Mouse (Mus musculus) olfactory bulb, adult 2 months (tissue): ENCODE measurements around the gene Negr1. TPM values are rescaled to one million over a fixed set of nuclear protein-coding genes. Genes with fewer than 3 reads are reported as not detected.

Experiments
- H3K27ac ChIP-seq: fragments of 200-500 bp; 2 replicates; pipeline ENCODE4 v1.5.1; 2012; ENCODE audit warnings: low read depth, low read length; ENCODE audit not compliant: insufficient read depth
- H3K4me1 ChIP-seq: fragments of 200-500 bp; 2 replicates; pipeline ENCODE4 v1.6.1; 2012; ENCODE audit warnings: low read length; ENCODE audit not compliant: control insufficient read depth, insufficient read depth
- H3K4me3 ChIP-seq: fragments of 200-500 bp; 2 replicates; pipeline ENCODE4 v1.5.1; 2012; ENCODE audit warnings: mild to moderate bottlenecking, low read depth, low read length, moderate library complexity; ENCODE audit not compliant: insufficient read depth
- CTCF ChIP-seq: fragments of 200-500 bp; IDR thresholded peaks from 2 replicates; pipeline ENCODE4 v1.5.1; 2012; ENCODE audit warnings: low read depth, mild to moderate bottlenecking, low read length, moderate library complexity; ENCODE audit not compliant: insufficient read depth
- POLR2A ChIP-seq: fragments of 200-500 bp; IDR thresholded peaks from 2 replicates; pipeline ENCODE4 v1.6.1; 2012; ENCODE audit warnings: mild to moderate bottlenecking, low read depth, low read length, moderate library complexity; ENCODE audit not compliant: insufficient read depth
- WGBS: fragments of 180-500 bp; shearing (Covaris S2); methylation state at CpG from one replicate; pipeline ENCODE4 v1.1.7; 2018; 5-methylcytosine and 5-hydroxymethylcytosine counted together
- polyA plus RNA-seq: library from polyadenylated mRNA; stranded (reverse); fragments of >200 nt; gene quantifications from 2 replicates; pipeline ENCODE4 v1.2.4, GENCODE M21; 2012; ENCODE audit warnings: low replicate concordance; ENCODE audit not compliant: missing spikeins, insufficient read depth, insufficient read length

Negr1 gene
- polyA plus RNA-seq, 1 experiment: 504 TPM

DNA sequence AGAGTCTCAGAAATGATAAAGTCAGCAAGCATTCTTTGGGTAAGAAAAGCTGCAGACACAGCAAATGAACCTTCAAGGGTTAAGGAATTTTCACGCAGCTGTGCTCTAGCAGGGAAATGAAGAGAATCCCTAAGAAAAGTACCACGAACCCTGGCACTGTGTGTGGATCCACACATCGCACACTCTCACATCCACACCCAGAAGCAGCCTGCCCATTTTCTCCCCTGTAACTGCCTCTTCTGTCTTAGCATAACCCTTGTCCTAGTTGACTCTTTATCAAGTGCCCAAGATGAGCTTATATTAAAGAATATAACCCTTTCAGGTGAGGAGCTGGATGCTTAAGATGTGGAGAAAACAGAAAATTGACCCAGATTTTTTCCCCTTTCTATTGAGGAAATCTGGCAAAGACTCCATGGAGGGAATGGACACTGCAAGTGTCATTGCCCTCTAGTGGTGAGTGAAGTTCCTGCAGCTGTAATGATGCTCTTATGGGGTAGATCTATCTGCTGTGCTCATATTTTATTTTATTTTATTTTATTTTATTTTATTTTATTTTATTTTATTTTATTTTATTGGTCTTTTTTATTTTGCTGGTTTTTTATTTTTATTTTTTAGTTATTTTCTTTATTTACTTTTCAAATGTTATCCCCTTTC, 82.2 kb downstream of the Negr1 start:
- Histone ChIP-seq H3K4me1 (0 out of 2 replicates have a peak, but pooled peaks cover 2% of the 10 kb centered on the region), H3K4me3 (no peak overlapping the region), H3K27ac (no peak overlapping the region)
- WGBS: 58% methylated on average over 3 of the region's 3 CpGs
- no peak for TF ChIP-seq POLR2A
- TF ChIP-seq CTCF: no peak

GRCm38 (mm10) chr3:156648378-156648777, 86.8 kb downstream of the Negr1 start:
- 46% methylated on average over 3 of the region's 3 CpGs for WGBS
- TF ChIP-seq POLR2A (no peak), CTCF (no peak)
- peaks cover 2% of the 10 kb centered on the region; the same call in 1 of the 2 replicates for H3K4me1 ChIP-seq
- H3K4me3 ChIP-seq: no peak overlapping the region
- no peak overlapping the region for H3K27ac ChIP-seq

DNA sequence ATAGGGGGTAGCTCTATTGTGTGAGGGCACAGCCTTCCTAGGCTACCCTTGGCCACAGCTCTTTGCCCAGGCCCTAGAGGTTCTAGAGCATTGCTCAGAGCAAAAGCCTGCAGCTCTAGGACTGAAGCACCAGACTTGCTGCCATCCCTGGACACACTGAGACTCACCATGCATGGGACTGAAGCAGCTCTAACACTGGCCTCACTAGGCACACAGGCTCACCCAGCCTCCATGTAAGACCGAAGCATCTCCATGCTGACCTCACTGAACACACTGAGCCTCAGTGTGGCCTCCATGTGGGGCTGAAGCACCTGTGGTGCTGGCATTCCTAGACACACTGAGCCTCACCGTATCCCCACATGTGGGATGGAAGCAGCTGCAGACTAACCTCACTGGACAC, 101.0 kb downstream of the Negr1 start:
- no peaks in the 10 kb centered on the region for H3K4me1 ChIP-seq
- H3K27ac ChIP-seq: no peak overlapping the region
- H3K4me3 ChIP-seq: no peak overlapping the region
- 87% methylated on average over 2 of the region's 2 CpGs for WGBS
- TF ChIP-seq POLR2A (no peak), CTCF (no peak)

DNA sequence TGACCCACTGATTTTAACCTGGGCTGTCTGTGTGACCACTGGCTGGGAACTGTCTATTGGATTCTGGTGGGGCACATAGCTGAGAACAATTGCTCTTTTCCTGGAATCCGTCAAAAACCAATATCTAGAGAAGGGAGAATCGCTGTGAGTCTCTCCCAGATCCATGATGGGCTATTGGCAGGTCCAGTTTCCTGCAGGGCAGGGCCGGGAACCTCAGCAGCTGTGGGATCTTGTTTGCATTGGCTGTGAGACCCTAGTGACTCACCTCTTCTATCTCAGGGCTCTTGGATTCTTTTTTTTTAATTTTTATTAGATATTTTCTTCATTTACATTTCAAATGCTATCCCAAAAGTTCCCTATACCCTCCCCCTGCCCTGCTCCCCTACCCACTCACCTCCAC, 111.0 kb downstream of the Negr1 start:
- H3K27ac ChIP-seq: no peak overlapping the region
- TF ChIP-seq CTCF: no peak
- TF ChIP-seq POLR2A: no peak
- whole genome bisulfite sequencing: 84% methylated on average over 3 of the region's 3 CpGs

DNA sequence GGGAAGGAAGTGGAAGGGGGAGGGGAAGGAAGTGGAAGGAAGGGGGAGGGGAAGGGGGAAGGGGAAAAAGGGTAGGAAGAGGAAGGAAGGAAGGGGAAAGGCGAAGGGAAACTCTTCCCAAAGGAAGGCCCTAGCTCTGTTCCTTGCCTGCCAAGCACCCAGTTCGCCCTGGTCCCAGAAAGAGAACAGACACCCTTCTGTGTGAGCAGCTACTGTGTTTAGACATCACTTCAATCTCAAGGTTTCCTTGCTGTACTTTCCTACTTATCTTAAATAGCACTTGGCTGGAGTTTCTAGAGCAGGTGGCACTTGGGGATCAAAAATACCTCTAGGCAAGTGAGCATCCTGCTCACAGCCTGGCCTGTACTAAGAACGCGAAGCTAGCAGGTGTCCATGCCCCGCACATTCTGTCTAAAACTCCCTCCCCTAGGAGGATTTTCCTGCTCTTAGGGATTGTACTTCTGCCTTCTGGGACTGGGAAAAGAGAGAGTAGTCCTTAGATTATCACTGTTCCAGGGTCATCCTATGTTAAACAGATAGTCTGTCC, 128.5 kb downstream of the Negr1 start:
- H3K27ac ChIP-seq: no peak overlapping the region
- WGBS: 92% methylated on average over 5 of the region's 5 CpGs
- no peak overlapping the region for H3K4me3 ChIP-seq
- no peaks in the 10 kb centered on the region; the same call in 1 of the 2 replicates for H3K4me1 ChIP-seq
- TF ChIP-seq CTCF: no peak
- TF ChIP-seq POLR2A: no peak

More for the DNA sequence above, 111.0 kb downstream of the Negr1 start:
- Histone ChIP-seq H3K4me3 (no peak overlapping the region), H3K4me1 (no peaks in the 10 kb centered on the region)

DNA sequence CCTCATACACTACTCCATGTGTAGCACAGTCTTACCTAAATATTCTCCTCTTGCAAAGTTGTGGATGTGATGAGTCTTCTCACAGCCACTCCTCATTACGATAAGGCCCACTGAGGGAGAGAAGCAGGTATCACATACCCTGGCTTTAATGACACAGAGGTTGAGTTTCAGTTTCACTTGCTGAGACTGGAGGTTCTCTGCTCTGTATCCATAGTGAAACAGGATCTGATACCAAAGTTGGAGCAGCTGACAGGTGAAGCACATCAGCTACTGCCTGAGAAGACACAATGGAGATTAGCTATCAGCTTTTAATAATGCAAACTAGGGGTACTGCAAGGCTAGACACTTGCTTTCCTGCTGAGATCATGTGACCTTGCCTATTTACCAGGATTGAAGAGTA, 137.1 kb downstream of the Negr1 start:
- H3K27ac ChIP-seq: no peak overlapping the region
- WGBS: 95% methylated on average over 1 of the region's 1 CpGs
- H3K4me1 ChIP-seq: no peaks in the 10 kb centered on the region
- no peak overlapping the region for H3K4me3 ChIP-seq
- TF ChIP-seq CTCF: no peak
- no peak for TF ChIP-seq POLR2A

GRCm38 (mm10) chr3:156703241-156703640, 141.6 kb downstream of the Negr1 start:
- no peaks in the 10 kb centered on the region for H3K4me1 ChIP-seq
- H3K27ac ChIP-seq: no peak overlapping the region
- TF ChIP-seq POLR2A: no peak
- TF ChIP-seq CTCF: no peak
- no peak overlapping the region for H3K4me3 ChIP-seq
- 76% methylated on average over 1 of the region's 1 CpGs for WGBS

GRCm38 (mm10) chr3:156710240-156710639, 148.6 kb downstream of the Negr1 start:
- Histone ChIP-seq H3K4me3 (no peak overlapping the region), H3K4me1 (peaks cover 9% of the 10 kb centered on the region; the same call in 1 of the 2 replicates), H3K27ac (no peak overlapping the region)
- WGBS: 74% methylated on average over 5 of the region's 5 CpGs
- TF ChIP-seq POLR2A (no peak), CTCF (no peak)

DNA sequence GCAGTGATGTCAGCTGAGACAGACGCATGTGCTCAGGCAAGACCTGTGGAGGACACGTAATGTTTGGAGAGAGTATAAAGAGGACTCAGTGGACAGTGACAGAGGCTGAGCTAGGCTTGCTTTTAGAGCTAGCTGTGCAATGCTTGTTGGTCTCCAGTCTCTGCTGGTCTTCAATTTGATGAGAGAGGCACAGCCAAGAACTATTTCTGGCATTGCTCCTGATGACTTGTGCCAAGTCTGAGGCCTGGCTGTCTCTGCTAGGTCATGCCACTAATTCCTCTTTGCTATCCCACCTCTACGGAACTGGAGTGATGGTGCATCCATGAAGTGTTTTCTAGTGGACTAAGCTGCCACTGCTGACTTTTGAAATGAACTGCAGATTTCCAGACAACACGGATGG, 149.1 kb downstream of the Negr1 start:
- peaks cover 9% of the 10 kb centered on the region; the same call in 1 of the 2 replicates for H3K4me1 ChIP-seq
- no peak overlapping the region for H3K4me3 ChIP-seq
- WGBS: 65% methylated on average over 4 of the region's 4 CpGs
- H3K27ac ChIP-seq: no peak overlapping the region
- TF ChIP-seq CTCF (no peak), POLR2A (no peak)

DNA sequence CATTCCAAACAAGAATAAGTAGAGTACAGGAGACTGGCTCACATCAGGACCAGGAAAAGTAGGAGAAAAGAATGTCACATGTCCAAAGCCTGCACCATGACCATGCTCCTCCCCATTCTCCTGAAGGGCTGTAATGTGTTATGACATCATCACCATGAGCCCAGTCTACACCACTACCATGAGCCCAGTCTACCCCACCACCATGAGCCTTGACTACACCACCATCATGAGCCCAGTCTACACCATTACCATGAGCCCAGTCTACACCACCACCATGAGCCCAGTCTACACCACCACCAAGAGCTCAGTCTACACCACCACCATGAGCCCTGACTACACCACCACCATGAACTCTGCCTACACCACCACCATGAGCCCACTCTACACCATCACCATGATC, 174.7 kb downstream of the Negr1 start:
- Histone ChIP-seq H3K27ac (no peak overlapping the region), H3K4me3 (no peak overlapping the region), H3K4me1 (no peaks in the 10 kb centered on the region; the same call in 1 of the 2 replicates)
- TF ChIP-seq CTCF: no peak
- TF ChIP-seq POLR2A: no peak

DNA sequence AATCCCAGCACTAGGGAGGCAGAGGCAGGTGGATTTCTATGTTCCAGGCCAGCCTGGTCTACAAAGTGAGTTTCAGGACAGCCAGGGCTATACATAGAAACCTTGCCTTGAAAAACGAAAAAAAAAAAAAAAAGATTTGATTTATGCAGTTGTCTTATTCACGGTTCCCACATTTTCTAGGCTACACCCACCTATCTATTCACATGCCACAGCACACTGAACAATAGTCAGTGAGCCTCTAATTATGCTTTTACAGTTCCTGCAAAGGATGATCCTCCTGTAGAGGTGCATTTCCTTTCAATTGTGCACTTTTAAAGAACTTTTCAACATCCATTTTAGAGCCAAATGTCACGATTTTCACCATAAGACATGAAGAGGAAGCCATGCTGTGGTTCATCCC, 177.9 kb downstream of the Negr1 start:
- WGBS: 35% methylated on average over 3 of the region's 3 CpGs
- TF ChIP-seq POLR2A (no peak), CTCF (no peak)
- Histone ChIP-seq H3K27ac (no peak overlapping the region), H3K4me3 (no peak overlapping the region), H3K4me1 (no peaks in the 10 kb centered on the region; the same call in 1 of the 2 replicates)
